Mouse (Mus musculus) thymus, adult 2 months (tissue): ENCODE measurements at regions not wholly inside any gene's neighbourhood (a gene's known extent, or its start where the extent isn't known, plus 50 kb on each side); places are given as distances from the start of the nearest gene placed in this dataset.

Experiments used
- DNase-seq: peaks from one replicate; pipeline ENCODE4 v3.0.0; 2021
- H3K27ac ChIP-seq: fragments of 200-500 bp; 2 replicates; pipeline ENCODE4 v1.5.1; 2012; ENCODE audit warnings: low read length, control low read depth; ENCODE audit not compliant: control insufficient read depth, insufficient read depth
- H3K27me3 ChIP-seq: fragments of 200-500 bp; 2 replicates; pipeline ENCODE4 v1.6.1; 2012; ENCODE audit warnings: mild to moderate bottlenecking, low read length, moderate library complexity, mixed read lengths; ENCODE audit not compliant: control insufficient read depth, insufficient read depth
- H3K36me3 ChIP-seq: fragments of 200-500 bp; 2 replicates; pipeline ENCODE4 v1.6.1; 2012; ENCODE audit warnings: mild to moderate bottlenecking, low read length, moderate library complexity; ENCODE audit not compliant: control insufficient read depth, insufficient read depth
- H3K4me1 ChIP-seq: fragments of 200-500 bp; replicated peaks from 2 replicates; pipeline ENCODE4 v1.6.1; 2012; ENCODE audit warnings: low read length; ENCODE audit not compliant: control insufficient read depth, insufficient read depth
- H3K4me3 ChIP-seq: fragments of 200-500 bp; 2 replicates; pipeline ENCODE4 v1.5.1; 2012; ENCODE audit warnings: mild to moderate bottlenecking, low read length, control low read depth, moderate library complexity; ENCODE audit not compliant: control insufficient read depth, insufficient read depth
- CTCF ChIP-seq: fragments of 200-500 bp; IDR thresholded peaks from 2 replicates; pipeline ENCODE4 v1.5.1; 2012; ENCODE audit warnings: mild to moderate bottlenecking, control low read depth, low read length, moderate library complexity, borderline replicate concordance; ENCODE audit not compliant: control insufficient read depth, poor library complexity, insufficient read depth; ENCODE audit errors: extremely low read depth
- POLR2A ChIP-seq: fragments of 200-500 bp; IDR thresholded peaks from 2 replicates; pipeline ENCODE4 v1.6.1; 2012; ENCODE audit warnings: mild to moderate bottlenecking, low read length, control low read depth, moderate library complexity; ENCODE audit not compliant: control insufficient read depth, poor library complexity, insufficient read depth; ENCODE audit errors: extremely low read depth
- WGBS: fragments of 180-500 bp; shearing (Covaris S2); methylation state at CpG from one replicate; pipeline ENCODE4 v1.1.7; 2018; 5-methylcytosine and 5-hydroxymethylcytosine counted together

DNA sequence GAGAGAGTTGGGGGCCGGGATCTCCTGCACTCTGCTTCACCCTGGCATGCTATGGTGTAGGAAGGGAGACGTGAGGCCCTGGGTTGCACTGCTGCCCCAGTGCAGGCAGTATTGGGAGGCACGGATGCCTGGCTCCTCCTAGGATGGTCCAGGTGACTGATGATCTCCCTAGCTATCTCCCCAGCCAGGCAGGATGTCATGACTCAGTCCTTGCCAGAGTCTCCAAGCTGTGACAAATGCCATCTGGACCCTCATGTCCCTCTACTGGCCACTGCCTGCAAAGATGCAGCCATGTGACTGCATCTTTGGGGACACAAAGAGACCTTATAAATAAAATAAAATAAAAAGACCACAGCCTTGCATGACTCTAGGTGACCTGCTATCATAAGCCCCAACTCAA is 181.6 kb downstream of the Mroh4 start:
- TF ChIP-seq CTCF (no peak), POLR2A (no peak)
- Histone ChIP-seq H3K36me3 (no peaks in the 10 kb centered on the region), H3K4me1 (no peaks in the 10 kb centered on the region), H3K27me3 (no peaks in the 10 kb centered on the region), H3K4me3 (no peak overlapping the region), H3K27ac (no peak overlapping the region)
- 70% methylated on average over 3 of the region's 3 CpGs for WGBS
- DNase-seq = no peak

DNA sequence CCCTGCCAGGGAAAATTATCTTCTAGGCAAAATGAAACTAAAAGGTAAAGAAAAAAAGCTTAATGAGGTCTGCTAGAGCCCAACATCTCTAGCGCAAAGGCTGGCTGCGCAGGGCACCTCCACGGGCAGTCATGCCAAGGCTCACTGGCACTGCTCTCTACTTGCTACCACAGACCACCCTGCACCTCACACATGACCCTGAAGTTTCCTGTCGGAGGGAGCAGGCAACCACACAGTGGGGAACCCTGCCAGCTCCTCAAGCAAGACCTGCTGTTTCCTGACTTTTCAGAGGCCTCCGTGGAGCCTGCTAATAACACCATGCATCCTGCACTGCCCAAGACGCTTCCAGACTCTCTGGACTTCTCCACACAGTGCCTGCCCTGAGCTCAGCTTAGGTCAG is 182.3 kb downstream of the Mroh4 start:
- no peak for DNase-seq
- Histone ChIP-seq H3K27ac (no peak overlapping the region), H3K36me3 (no peaks in the 10 kb centered on the region), H3K4me1 (no peaks in the 10 kb centered on the region), H3K27me3 (no peaks in the 10 kb centered on the region), H3K4me3 (no peak overlapping the region)
- no peak for TF ChIP-seq CTCF
- TF ChIP-seq POLR2A = no peak
- 13% methylated on average over 6 of the region's 6 CpGs for WGBS

DNA sequence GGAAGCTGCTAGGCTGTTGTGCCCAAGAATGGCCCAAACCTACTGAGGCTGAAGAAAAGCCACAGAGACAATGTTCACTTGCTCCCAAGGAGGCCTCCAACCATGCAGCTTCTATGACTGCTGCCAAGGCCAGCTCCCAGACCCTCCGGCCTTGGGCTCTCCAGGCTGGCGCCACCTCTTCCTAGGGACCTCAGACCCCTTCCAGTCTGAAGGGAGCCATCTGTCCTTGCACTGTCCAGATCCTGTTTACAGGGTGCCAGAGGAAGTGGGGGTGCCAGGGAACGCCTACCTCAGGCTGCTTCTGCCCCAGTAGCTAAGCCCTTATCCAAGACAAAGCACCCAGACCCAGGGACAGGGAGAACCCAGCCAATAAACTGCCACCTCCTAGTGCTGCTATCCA is 183.7 kb downstream of the Mroh4 start:
- WGBS = 91% methylated on average over 3 of the region's 3 CpGs
- no peak overlapping the region for H3K27ac ChIP-seq
- H3K4me1 ChIP-seq = no peaks in the 10 kb centered on the region
- DNase-seq = no peak
- no peaks in the 10 kb centered on the region for H3K27me3 ChIP-seq
- no peak for TF ChIP-seq POLR2A
- TF ChIP-seq CTCF = no peak
- H3K4me3 ChIP-seq = no peak overlapping the region
- H3K36me3 ChIP-seq = no peaks in the 10 kb centered on the region

DNA sequence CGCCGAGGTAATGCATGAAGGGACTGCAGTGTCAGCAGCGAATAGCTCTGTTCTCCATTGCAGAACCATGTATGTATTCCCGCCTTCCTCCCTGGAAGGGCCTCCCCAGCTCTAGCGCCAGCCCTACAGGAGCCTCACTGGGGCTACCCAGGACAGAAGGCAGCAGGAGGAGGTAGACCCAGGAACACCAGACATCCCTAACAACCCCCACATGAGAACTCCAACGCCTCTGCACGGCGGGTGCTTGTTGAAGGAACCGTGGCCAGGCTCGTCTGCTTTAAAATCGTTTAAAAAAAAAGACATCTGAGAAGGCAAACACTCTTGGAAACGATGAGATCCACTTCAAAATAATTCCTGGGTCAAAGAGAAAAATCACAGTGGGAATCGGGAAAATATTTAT is 194.3 kb downstream of the Mroh4 start:
- no peak overlapping the region for H3K27ac ChIP-seq
- H3K4me1 ChIP-seq = no peaks in the 10 kb centered on the region
- 84% methylated on average over 13 of the region's 13 CpGs for WGBS
- H3K4me3 ChIP-seq = no peak overlapping the region
- no peaks in the 10 kb centered on the region for H3K36me3 ChIP-seq
- no peaks in the 10 kb centered on the region for H3K27me3 ChIP-seq
- DNase-seq = no peak
- TF ChIP-seq POLR2A = no peak
- no peak for TF ChIP-seq CTCF

DNA sequence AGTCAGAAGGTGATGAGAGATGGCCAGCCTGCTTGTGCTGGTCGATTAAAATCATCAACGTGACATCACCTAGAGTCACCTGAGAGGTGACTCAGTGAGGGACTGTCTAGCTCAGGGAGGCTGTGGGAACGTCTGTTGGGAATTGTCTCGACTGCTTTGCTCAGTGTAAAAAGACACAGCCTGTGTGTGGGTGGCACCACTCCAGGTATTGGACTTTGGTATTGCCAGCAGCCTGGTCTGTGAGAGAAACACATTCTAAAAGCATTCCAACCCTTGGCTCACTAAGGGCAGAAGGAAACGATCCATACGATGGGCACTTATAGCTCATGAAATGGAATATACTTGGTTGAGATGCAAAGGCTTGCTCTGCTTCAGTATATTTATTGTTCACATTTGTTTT is 209.2 kb downstream of the Mroh4 start:
- Histone ChIP-seq H3K27me3 (no peaks in the 10 kb centered on the region), H3K27ac (no peak overlapping the region), H3K36me3 (no peaks in the 10 kb centered on the region), H3K4me1 (no peaks in the 10 kb centered on the region), H3K4me3 (no peak overlapping the region)
- TF ChIP-seq CTCF (no peak), POLR2A (no peak)
- 91% methylated on average over 6 of the region's 6 CpGs for WGBS
- DNase-seq = no peak

DNA sequence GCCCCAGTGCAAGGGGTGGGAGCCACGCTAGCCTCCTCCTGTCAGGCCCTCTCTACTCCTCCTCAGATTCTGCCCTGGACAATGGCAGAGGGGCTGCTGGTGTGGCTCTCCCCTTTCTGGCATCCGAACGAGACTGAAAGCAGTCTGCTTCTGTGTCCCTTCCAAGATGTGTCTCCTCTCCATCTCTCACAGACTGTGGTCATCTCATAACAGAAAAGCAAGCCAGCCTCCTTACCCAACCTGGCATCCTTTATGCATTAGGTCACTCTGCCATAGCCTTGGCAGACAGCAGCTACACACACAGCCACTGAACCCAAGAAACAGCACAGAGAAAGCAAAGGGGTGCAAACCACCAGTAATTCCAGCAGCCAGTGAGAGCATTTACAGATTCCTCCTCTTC is 213.2 kb downstream of the Mroh4 start:
- no peak for TF ChIP-seq CTCF
- no peak for TF ChIP-seq POLR2A
- Histone ChIP-seq H3K27ac (no peak overlapping the region), H3K27me3 (no peaks in the 10 kb centered on the region)

DNA sequence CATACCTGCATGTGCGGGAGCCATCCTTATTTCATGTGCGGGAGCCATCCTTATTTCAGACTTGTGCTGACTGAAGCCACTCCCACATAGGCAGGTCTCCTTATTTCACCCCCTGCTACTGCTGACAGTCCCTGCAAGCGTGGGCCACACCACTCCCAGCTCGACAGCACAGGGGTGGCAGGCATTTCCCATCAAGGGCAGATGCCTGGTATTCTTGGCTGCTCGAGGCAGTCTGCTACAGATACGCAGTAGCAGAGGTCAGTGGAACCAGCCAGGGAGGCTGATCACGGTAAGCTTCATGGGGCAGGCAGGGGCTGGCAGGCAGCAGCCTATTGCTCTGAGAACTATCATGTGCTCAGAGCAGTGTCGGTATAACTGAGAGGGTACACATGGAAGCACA is 215.6 kb downstream of the Mroh4 start:
- Histone ChIP-seq H3K36me3 (no peaks in the 10 kb centered on the region), H3K4me3 (no peak overlapping the region), H3K4me1 (no peaks in the 10 kb centered on the region), H3K27me3 (no peaks in the 10 kb centered on the region), H3K27ac (no peak overlapping the region)
- WGBS = 78% methylated on average over 8 of the region's 8 CpGs
- no peak for TF ChIP-seq POLR2A
- TF ChIP-seq CTCF = no peak
- DNase-seq = no peak

More for the DNA sequence above, 213.2 kb downstream of the Mroh4 start:
- no peaks in the 10 kb centered on the region for H3K36me3 ChIP-seq
- 82% methylated on average over 3 of the region's 3 CpGs for WGBS
- H3K4me3 ChIP-seq = no peak overlapping the region
- no peak for DNase-seq
- no peaks in the 10 kb centered on the region for H3K4me1 ChIP-seq
